Mouse (Mus musculus): ENCODE results near the gene Gfer. TPM values are rescaled to one million over a fixed set of nuclear protein-coding genes. Genes with fewer than 3 reads are reported as not detected.

The Gfer gene
- polyA plus RNA-seq, 1 experiment, result 47.7 TPM

DNA sequence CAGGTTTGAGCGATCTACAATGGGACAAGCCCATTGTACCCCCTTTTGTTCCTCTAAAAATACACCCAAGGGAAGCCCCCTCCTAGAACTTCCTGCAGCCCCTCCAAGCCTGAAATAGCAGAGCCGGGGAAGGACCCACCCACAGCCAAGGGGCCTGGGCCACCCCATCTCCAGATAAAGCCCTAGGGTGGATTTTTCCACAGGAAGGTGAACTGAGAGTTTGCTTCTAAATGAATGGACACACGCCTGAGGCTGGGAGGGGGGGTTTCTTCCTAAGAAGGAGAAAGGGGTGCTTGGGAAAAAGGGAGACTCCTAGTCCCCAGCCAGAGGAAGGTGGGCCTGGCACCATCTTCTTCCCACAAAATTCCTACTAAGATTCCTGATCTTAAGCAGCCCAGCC lies 50.0 kb downstream of the Gfer start:
- no peaks in the 10 kb centered on the region for H3K36me3 ChIP-seq (ENCODE audit: control insufficient read depth, insufficient read depth)
- H3K4me3 ChIP-seq, result no peak overlapping the region
- H3K4me2 ChIP-seq (ENCODE audit: low read depth), result no peak overlapping the region
- no peak for TF ChIP-seq REST (IDR thresholded peaks at IDR 0.05; ENCODE audit: insufficient read depth, insufficient read length)
- TF ChIP-seq SRF (IDR thresholded peaks at IDR 0.05; ENCODE audit: control insufficient read depth, insufficient read length, low read depth), result no peak
- no peak for TF ChIP-seq MYOG (IDR thresholded peaks at IDR 0.05; ENCODE audit: control insufficient read depth in 1 of 3, insufficient read depth in 1 of 3, insufficient read length in 2 of 3, low read depth in 2 of 3)
- TF ChIP-seq CEBPB (IDR thresholded peaks at IDR 0.05; ENCODE audit: insufficient read depth, poor library complexity, severe bottlenecking), result no peak
- TF ChIP-seq E2F4 (IDR thresholded peaks at IDR 0.05; ENCODE audit: insufficient read depth), result no peak
- no peak for TF ChIP-seq POLR2A (IDR thresholded peaks at IDR 0.05; ENCODE audit: insufficient read length, low read depth)
- no peaks in the 10 kb centered on the region for H3K79me2 ChIP-seq (ENCODE audit: control insufficient read depth, insufficient read depth)
- H3ac ChIP-seq (ENCODE audit: control insufficient read depth, insufficient read length), result no peak overlapping the region
- no peaks in the 10 kb centered on the region for H3K27me3 ChIP-seq (ENCODE audit: control insufficient read depth, insufficient read depth, insufficient read length)

DNA sequence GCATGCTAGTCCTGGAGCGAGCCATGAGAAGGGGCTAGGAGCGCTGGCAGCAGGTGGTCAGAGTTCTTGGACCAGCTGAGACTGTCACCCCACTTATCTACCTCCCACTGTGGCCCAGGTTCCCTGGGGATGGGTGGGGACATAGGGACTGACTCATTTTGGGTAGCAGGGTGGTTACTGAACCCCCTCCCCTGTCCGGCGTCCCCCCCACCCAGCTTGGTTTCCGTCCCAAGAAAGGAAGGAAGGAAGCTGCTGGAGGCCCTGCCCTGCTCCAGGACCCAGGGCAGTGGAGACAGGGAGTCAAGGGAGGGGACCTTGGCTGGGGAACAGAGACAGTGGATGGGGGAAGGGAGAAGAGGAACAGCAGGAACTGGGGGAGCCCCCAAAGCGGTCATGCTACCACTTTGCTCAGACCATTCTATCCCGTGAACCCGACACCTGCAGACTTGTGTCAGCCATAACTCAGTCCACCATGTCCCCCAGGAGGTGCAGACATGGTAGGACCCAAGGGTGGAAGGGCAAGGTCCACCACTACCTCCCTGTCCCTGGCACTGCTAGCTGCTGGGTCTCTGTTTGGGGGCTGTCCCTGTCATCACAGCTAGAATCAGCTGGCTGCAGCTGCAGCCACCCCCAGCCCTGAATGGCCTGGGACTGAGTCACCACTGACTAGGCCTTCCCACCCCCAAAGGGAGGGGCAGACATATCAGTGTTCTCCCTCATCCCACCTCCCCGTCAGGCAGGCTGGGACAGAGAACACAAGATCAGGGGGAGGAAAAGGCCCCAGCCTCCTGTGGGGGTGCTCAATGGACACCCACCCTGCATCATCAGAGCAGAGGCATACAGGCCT lies 50.9 kb downstream of the Gfer start:
- peak overlapping the region; percentile 55 for H3K4me2 ChIP-seq (ENCODE audit: low read depth)
- no peaks in the 10 kb centered on the region for H3K36me3 ChIP-seq (ENCODE audit: control insufficient read depth, insufficient read depth)
- H3ac ChIP-seq (ENCODE audit: control insufficient read depth, insufficient read length), result no peak overlapping the region
- H3K79me2 ChIP-seq (ENCODE audit: control insufficient read depth, insufficient read depth), result no peaks in the 10 kb centered on the region
- H3K4me3 ChIP-seq, result peak overlapping the region; percentile 5
- H3K27me3 ChIP-seq (ENCODE audit: control insufficient read depth, insufficient read depth, insufficient read length), result no peaks in the 10 kb centered on the region
- TF ChIP-seq E2F4 (IDR thresholded peaks at IDR 0.05; ENCODE audit: insufficient read depth) (no peak), SRF (IDR thresholded peaks at IDR 0.05; ENCODE audit: control insufficient read depth, insufficient read length, low read depth) (no peak), MAX (IDR thresholded peaks at IDR 0.05; ENCODE audit: low read depth) (no peak), TCF3 (IDR thresholded peaks at IDR 0.05; ENCODE audit: insufficient read length, low read depth) (no peak), POLR2AphosphoS2 (IDR thresholded peaks at IDR 0.05; ENCODE audit: insufficient read length, low read depth) (no peak), CEBPB (IDR thresholded peaks at IDR 0.05; ENCODE audit: insufficient read depth, poor library complexity, severe bottlenecking) (no peak), MYOD1 (IDR thresholded peaks at IDR 0.05; ENCODE audit: control insufficient read depth in 1 of 3, insufficient read length in 2 of 3, low read depth in 2 of 3) (peak in 1 of 3 experiments; percentile 72), USF1 (IDR thresholded peaks at IDR 0.05; ENCODE audit: low read depth) (no peak), MYOG (IDR thresholded peaks at IDR 0.05; ENCODE audit: control insufficient read depth in 1 of 3, insufficient read depth in 1 of 3, insufficient read length in 2 of 3, low read depth in 2 of 3) (peak in 1 of 3 experiments; percentile 65), TCF12 (IDR thresholded peaks at IDR 0.05; ENCODE audit: insufficient read depth, poor library complexity, severe bottlenecking) (no peak), POLR2A (IDR thresholded peaks at IDR 0.05; ENCODE audit: insufficient read length, low read depth) (no peak)

DNA sequence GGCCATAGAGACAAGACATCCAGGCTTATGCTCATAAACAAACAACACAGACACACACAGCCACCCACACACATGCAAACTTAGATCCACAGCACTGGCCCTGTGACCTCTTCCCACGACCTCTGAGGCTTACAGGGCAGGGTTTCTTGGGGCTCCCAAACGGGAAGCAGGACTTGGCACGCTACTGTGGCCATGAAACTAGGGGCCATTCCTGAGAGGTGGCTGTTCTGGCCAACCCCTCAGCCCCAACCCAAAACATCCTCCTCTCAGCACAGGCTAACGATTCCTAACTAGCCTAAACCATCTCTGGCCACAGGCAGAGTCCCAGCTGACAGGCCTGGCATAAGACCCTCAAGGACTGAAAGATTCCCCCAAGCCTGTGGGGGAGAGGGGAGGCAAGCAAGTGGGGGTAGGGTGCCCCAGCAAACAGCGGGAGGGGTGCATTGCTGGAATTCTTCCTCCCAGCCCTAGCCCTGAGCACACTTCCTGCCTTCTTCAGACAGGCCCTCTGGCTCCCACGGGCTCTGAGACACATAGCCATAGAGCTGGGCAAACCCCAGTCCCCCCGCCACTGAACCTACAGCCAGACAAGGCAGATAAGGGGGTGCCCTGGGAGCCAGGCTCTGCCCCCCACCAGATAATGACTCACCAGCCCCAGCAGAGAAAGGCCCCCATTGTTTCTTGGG lies 51.8 kb downstream of the Gfer start:
- TF ChIP-seq E2F4 (IDR thresholded peaks at IDR 0.05; ENCODE audit: insufficient read depth) (no peak), MAX (IDR thresholded peaks at IDR 0.05; ENCODE audit: low read depth) (no peak), POLR2A (IDR thresholded peaks at IDR 0.05; ENCODE audit: insufficient read length, low read depth) (no peak), REST (IDR thresholded peaks at IDR 0.05; ENCODE audit: insufficient read depth, insufficient read length) (no peak), TCF3 (IDR thresholded peaks at IDR 0.05; ENCODE audit: insufficient read length, low read depth) (no peak), SRF (IDR thresholded peaks at IDR 0.05; ENCODE audit: control insufficient read depth, insufficient read length, low read depth) (no peak), CEBPB (IDR thresholded peaks at IDR 0.05; ENCODE audit: insufficient read depth, poor library complexity, severe bottlenecking) (no peak), POLR2AphosphoS2 (IDR thresholded peaks at IDR 0.05; ENCODE audit: insufficient read length, low read depth) (no peak), MYOD1 (IDR thresholded peaks at IDR 0.05; ENCODE audit: control insufficient read depth in 1 of 3, insufficient read length in 2 of 3, low read depth in 2 of 3) (no peak), USF1 (IDR thresholded peaks at IDR 0.05; ENCODE audit: low read depth) (no peak), TCF12 (IDR thresholded peaks at IDR 0.05; ENCODE audit: insufficient read depth, poor library complexity, severe bottlenecking) (no peak), MYOG (IDR thresholded peaks at IDR 0.05; ENCODE audit: control insufficient read depth in 1 of 3, insufficient read depth in 1 of 3, insufficient read length in 2 of 3, low read depth in 2 of 3) (no peak)
- H3K27me3 ChIP-seq (ENCODE audit: control insufficient read depth, insufficient read depth, insufficient read length), result no peaks in the 10 kb centered on the region
- no peak overlapping the region for H3ac ChIP-seq (ENCODE audit: control insufficient read depth, insufficient read length)
- H3K79me2 ChIP-seq (ENCODE audit: control insufficient read depth, insufficient read depth), result no peaks in the 10 kb centered on the region
- peak overlapping the region; percentile 55 for H3K4me2 ChIP-seq (ENCODE audit: low read depth)
- no peaks in the 10 kb centered on the region for H3K36me3 ChIP-seq (ENCODE audit: control insufficient read depth, insufficient read depth)
- H3K4me3 ChIP-seq, result peak overlapping the region; percentile 5

Other genes starting within 250 kb of the Gfer start
- gene E4f1, start 225.8 kb downstream of the Gfer start, polyA plus RNA-seq (2012; fragmentation: generic; extraction: Trizol), result 18.7 TPM
- 53.7 TPM for gene Pgp, start 225.8 kb downstream of the Gfer start, polyA plus RNA-seq (2012; fragmentation: generic; extraction: Trizol)
- 0.53 TPM for gene Bricd5, start 222.3 kb downstream of the Gfer start, polyA plus RNA-seq (2012; fragmentation: generic; extraction: Trizol)
- gene Mlst8, start 217.1 kb downstream of the Gfer start, polyA plus RNA-seq (2012; fragmentation: generic; extraction: Trizol), result 16.5 TPM
- gene Caskin1, start 207.6 kb downstream of the Gfer start, polyA plus RNA-seq (2012; fragmentation: generic; extraction: Trizol), result 0.16 TPM
- gene Traf7, start 168.2 kb downstream of the Gfer start, polyA plus RNA-seq (2012; fragmentation: generic; extraction: Trizol), result 112 TPM
- 0.35 TPM for gene Rab26, start 161.9 kb downstream of the Gfer start, polyA plus RNA-seq (2012; fragmentation: generic; extraction: Trizol)
- gene Pkd1, start 146.3 kb downstream of the Gfer start, polyA plus RNA-seq (2012; fragmentation: generic; extraction: Trizol), result 47.2 TPM
- gene Tsc2, start 63.5 kb downstream of the Gfer start, polyA plus RNA-seq (2012; fragmentation: generic; extraction: Trizol), result 49.5 TPM
- gene Nthl1, start 63.5 kb downstream of the Gfer start, polyA plus RNA-seq (2012; fragmentation: generic; extraction: Trizol), result 20.2 TPM
- 19.1 TPM for gene Slc9a3r2, start 45.8 kb downstream of the Gfer start, polyA plus RNA-seq (2012; fragmentation: generic; extraction: Trizol)
- gene Npw, start 37.7 kb downstream of the Gfer start, polyA plus RNA-seq (2012; fragmentation: generic; extraction: Trizol), result not detected
- gene Zfp598, start 26.5 kb downstream of the Gfer start, polyA plus RNA-seq (2012; fragmentation: generic; extraction: Trizol), result 49.7 TPM
- 0.29 TPM for gene Syngr3, start 6.2 kb downstream of the Gfer start, polyA plus RNA-seq (2012; fragmentation: generic; extraction: Trizol)
- gene Noxo1, start 78 bp upstream of the Gfer start, polyA plus RNA-seq (2012; fragmentation: generic; extraction: Trizol), result 0.54 TPM
- 66.6 TPM for gene Tbl3, start 11.5 kb upstream of the Gfer start, polyA plus RNA-seq (2012; fragmentation: generic; extraction: Trizol)
- gene Rnf151, start 21.9 kb upstream of the Gfer start, polyA plus RNA-seq (2012; fragmentation: generic; extraction: Trizol), result 0.36 TPM
- gene Rps2, start 22.0 kb upstream of the Gfer start, polyA plus RNA-seq (2012; fragmentation: generic; extraction: Trizol), result 178 TPM
- 547 TPM for gene Ndufb10, start 28.3 kb upstream of the Gfer start, polyA plus RNA-seq (2012; fragmentation: generic; extraction: Trizol)
- gene Rpl3l, start 31.7 kb upstream of the Gfer start, polyA plus RNA-seq (2012; fragmentation: generic; extraction: Trizol), result 1.7 TPM
- 73.9 TPM for gene Msrb1, start 40.5 kb upstream of the Gfer start, polyA plus RNA-seq (2012; fragmentation: generic; extraction: Trizol)
- not detected for gene Hs3st6, start 56.8 kb upstream of the Gfer start, polyA plus RNA-seq (2012; fragmentation: generic; extraction: Trizol)
- gene Meiob, start 108.1 kb upstream of the Gfer start, polyA plus RNA-seq (2012; fragmentation: generic; extraction: Trizol), result not detected
- gene Hagh, start 144.0 kb upstream of the Gfer start, polyA plus RNA-seq (2012; fragmentation: generic; extraction: Trizol), result 58.3 TPM
- gene Fahd1, start 154.2 kb upstream of the Gfer start, polyA plus RNA-seq (2012; fragmentation: generic; extraction: Trizol), result 9.5 TPM
- not detected for gene Igfals, start 169.8 kb upstream of the Gfer start, polyA plus RNA-seq (2012; fragmentation: generic; extraction: Trizol)
- 38.5 TPM for gene Nubp2, start 190.2 kb upstream of the Gfer start, polyA plus RNA-seq (2012; fragmentation: generic; extraction: Trizol)
- gene Spsb3, start 190.5 kb upstream of the Gfer start, polyA plus RNA-seq (2012; fragmentation: generic; extraction: Trizol), result 46.6 TPM
- 12.5 TPM for gene Eme2, start 198.9 kb upstream of the Gfer start, polyA plus RNA-seq (2012; fragmentation: generic; extraction: Trizol)
- gene Mrps34, start 199.0 kb upstream of the Gfer start, polyA plus RNA-seq (2012; fragmentation: generic; extraction: Trizol), result 142 TPM
- gene Nme3, start 200.3 kb upstream of the Gfer start, polyA plus RNA-seq (2012; fragmentation: generic; extraction: Trizol), result 23.7 TPM
- gene Mapk8ip3, start 240.8 kb upstream of the Gfer start, polyA plus RNA-seq (2012; fragmentation: generic; extraction: Trizol), result 47.6 TPM

Data from myocyte (in vitro differentiated cells).